Mouse (Mus musculus) thymus, postnatal 4 days (tissue): ENCODE measurements around the gene Tedc1.

Experiments used
- DNase-seq: peaks from one replicate; pipeline ENCODE4 v3.0.0; 2021

Tedc1 gene

DNA sequence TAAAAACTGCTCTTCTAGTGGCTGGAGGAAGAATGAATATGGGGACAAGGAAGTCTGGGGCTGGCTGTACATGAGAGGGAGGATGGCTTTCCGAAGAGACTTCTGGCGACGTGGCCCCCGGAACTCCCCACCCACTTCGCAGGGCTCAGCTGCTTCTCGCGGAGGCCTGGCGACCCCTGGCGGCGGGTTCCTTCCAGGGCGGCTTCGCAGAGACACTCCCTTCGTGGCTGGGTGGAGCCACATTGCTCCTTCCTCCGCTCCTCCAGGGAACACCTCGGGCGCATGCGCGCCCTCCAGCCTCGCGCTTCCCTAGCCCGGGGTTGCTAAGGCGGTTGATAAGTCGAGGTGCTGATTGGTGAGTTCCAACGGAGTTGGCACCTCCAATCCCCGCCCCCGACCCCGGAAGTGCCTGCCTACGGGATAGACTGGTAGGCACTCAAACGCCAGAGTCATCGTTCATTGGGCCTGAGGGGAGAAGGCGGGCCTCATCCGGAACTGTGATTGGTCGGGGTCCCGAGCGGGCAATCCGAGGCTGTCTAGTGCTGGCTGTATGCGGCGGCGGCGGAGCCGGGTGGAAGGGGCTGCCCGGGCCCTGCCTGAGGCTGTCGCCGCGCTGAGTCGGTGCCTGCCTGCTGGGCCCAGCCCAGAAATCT lies at the start of gene Tedc1:
Tedc1 (plus strand) TSS at position 535 of the 653 bp plus-strand sequence.
- DNase-seq = peak; percentile 100

DNA sequence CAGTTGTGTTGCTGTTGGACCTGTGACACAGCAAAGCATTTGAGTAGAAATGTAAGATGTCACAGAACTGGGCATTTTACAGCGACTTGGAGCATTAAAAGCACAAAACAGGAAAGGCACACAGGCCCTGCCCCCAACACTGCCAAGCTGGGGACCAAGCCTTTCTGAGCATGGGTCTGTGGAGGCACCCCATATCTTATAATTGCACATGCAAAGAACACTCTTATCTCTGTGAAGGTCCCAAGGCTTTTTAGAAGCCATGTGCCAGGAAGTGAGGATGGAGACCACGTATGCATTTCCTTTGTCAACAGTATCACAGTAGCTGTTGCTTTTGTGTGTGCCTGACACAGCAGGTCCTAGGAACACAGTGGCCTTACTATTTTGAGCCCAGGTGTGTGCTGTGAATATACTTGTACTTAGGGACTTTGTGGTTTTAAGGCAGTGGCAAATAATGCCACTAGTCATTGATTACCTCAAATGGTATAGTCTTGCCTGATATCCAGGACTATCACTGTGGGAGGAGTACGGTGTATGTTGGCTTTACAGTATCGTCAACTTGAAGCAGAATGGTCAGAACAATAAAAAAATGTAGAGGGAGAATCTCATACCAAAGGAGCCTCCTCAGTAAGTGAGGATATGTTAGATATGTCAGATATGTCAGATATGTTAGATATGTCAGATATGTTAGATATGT lies 48.6 kb upstream of the Tedc1 start:
- no peak for DNase-seq

DNA sequence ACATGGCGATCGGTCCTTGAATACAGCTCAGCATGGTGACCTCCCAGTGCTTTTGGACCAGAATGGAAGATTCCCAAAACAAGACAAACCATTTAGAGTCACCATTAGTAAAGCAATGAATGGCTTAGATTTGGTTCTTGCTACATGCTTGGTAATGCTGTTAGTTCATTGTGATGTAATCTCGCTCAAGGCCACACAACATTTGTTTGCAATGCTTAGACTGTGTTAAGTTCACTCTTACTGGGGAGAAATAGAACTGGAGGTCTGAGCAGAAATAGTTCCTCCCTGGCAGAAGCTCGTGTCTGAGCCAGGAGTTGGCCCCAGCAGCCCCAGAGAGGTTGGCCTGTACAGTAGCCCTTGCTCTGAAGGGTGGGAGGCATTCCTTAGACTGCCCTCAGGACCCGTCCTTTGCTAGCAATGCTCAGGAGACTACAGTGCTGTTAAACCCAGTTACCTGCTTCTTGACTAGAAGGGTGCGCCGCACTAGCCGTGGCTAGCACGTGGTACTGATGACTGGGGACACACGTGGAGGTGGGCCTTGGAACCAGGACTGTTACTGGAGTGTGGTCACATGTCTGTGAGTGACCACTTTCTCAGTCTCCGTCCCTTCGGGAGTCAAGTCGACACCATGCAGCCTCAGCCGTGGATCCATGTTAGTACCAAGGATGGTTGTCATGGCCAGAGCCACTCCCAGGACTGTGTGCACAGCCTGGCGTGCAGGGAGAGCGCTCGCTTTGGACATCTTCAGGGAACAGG lies 47.5 kb upstream of the Tedc1 start:
- DNase-seq = no peak

DNA sequence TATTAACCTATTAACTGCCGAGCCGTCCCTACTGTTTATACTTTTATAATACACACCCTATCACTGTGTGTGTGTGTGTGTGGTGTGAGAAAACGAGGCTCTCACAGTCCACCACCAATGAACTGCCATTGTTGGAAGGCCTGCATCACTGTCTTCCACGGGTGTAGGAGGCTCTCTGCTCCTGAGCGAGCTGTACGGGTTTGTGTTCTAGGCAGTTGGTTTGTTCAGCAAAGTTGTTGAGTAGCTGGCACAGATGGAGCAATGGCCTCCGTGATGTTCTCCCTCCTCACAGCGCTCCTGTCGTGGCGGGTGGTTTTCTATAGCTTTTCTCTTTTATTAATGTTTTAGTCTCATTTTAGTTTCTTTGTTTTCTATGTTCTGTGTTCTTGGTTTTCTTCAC lies 46.4 kb upstream of the Tedc1 start:
- no peak for DNase-seq

DNA sequence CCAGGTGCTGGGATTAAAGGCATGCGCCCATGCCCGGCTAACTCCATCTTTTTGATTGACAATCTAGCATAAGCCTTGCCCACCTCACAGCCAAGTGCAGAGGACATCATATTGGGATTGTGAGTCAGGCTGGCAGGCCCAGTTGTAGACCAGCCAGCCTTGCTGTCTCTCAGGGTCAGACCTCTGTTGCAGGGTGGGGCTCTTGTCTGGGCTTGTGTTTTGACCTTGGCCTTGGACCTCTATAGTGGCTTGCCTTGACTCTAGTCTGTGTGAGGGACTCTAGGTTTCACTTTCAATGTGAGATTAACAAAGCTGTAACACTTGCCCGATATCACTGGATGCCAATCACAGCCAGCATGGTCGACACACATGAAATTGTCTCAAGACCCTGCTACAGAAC lies 42.1 kb upstream of the Tedc1 start:
- no peak for DNase-seq

DNA sequence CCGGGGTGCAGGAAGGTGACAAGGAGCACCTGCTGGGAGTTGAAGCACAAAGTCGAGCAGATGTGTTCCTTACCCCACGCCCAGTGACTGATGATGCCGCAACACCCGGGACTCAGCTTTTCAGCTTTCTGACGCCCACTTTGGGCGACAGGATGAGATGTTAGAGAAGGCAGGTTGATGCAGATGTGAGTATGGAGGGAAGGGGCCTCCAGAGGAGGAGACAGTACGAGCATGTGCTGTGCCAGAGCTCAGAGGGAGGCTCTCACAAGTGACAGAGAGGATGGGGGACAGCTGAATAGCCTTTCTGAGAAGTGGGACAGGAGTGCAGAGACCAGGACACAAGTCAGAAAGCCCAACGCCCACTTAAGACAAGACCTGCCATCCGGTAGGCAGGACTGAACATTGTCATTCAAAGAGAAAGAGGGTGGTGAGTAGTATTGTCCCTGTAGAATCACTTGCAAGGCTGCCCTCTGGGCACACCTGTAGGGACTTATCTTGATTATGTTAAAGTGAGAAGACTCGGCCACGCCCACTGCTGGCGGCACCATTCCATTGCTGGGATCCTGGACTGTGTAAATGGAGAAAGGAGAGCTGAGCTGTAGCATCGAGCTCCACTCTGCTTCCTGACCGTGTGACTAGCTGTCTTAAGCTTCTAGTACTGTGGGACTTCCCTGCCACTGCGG lies 41.2 kb upstream of the Tedc1 start:
- DNase-seq = no peak

DNA sequence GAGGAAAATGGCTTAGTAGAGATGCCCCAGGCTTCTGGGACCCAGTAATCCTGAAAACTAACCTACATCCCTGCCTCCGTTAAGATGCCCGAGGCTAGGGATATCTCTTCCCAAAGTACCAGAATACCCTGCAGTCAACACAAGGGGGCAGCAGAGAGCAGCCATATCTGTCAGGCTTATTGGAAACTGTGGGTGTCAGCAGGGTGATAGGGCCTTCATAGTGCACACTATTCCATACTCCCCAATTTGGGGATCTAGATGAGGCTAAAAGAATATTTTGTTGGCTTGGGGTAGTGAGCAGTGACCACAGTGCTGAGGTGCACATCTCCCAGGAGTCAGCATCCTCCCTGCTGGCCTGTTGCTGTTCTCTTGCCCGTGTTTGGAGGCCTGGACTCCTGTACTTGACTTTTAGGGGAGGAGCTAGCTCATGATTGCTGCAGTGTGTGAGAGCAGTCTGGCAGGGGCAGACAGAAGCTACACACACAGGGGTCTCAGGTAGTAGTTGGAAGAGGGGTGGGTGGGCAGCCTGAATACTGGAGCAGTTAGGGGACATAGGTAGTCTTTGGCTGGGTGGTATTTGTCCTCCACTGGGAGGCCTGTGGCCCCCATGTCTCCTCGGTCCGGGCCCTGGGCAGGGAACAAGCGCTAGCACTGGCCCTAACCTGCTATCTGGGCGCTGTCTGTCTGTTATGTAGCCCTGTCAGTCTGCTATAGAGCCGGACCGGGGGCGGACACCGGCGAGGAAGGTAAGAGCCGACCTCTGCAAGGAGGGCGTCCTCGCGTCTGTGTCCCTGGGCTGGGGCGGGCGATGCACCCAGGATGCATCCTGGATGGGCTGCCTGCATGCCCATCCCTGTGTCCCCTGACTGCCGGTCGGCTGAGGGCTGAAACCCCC lies 36.5 kb upstream of the Tedc1 start:
- DNase-seq = peak; percentile 87

DNA sequence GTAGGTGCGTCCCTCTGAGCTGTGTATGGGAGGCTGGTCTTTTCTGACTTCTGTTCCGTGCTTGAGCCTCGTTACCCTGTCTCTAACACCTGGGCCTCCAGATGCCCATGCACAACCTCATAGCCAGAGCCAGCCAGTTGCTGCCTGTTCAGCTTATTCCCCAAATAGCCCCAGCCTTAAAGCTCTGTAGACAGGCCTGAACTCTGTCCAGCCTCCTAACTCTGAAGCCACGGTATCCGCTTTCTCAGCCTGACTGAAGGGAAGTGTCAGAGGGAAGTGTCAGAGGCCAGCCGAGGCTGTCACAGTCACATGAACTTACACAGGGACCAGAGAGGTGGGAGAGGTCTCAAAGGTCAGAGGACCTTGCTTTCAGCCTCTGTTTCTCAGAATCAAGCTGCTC lies 31.5 kb upstream of the Tedc1 start:
- DNase-seq = no peak

DNA sequence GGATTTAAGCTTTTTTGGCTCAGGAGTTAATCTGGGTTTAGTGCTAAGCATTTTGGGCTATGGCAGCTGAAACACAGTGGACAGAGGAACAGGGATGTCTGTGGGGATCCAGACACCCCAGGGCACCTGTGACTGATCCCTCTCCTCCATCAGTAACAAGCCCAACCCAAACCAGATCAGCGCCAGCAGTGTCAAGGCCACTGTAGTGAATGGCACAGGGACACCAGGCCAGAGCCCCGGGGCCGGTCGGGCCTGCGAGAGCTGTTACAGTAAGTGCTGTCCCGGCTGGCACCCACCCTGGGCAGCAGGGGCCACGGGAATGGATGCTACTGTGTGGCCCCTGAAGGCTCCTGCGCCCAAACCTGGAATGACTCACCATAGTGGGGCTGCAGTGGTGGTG lies 25.5 kb upstream of the Tedc1 start:
- DNase-seq = no peak

DNA sequence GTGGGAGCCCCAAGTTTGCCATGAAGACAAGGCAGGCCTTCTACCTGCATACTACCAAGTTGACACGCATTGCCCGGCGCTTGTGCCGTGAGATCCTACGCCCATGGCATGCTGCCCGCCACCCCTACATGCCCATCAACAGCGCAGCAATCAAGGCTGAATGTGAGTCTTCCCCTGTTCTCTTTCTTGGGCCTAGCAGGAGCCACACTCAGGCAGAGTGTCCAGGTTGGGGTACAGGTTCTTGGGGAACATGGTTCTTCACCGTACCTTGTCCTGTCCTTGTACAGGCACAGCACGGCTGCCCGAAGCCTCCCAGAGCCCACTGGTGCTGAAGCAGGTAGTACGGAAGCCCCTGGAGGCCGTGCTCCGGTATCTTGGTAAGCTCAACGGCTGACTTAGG lies 24.6 kb upstream of the Tedc1 start:
- DNase-seq = no peak

DNA sequence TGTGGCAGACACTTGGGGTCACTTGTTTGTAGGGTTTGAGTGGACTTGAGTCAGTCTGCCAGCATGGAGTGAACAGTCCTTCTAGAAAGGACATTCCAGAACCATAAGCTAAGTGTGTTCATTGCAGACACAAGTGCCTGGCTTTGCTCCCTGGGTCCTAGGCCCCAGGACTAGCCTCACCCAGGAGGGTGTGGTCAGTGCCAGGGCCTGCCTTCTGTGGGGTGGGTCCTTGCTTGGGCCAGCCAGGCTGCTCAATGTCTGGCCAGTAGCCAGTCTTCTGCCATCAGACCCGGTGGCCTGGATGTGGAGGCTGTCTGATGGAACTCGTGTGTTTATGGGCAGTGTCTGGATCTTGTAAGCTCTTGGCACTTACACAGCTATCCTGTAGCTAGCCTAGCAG lies 23.7 kb upstream of the Tedc1 start:
- no peak for DNase-seq

DNA sequence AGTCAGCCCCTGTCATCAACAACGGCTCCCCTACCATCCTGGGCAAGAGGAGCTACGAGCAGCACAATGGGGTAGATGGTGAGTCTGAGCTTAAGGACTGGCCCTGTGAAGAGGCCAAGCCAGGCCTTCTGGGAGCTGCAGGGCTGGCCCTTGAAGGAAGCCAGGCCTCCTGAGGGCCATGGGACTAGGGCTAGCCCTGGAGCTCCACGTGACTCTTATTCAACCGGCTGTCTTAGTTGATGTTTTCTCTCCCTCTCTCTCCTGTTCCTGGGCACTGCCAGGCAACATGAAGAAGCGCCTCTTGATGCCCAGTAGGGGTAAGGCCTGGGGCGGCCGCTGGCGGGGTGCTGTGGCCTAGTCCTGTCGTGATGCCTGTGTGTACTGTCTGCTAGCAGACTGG lies 23.0 kb upstream of the Tedc1 start:
- no peak for DNase-seq

DNA sequence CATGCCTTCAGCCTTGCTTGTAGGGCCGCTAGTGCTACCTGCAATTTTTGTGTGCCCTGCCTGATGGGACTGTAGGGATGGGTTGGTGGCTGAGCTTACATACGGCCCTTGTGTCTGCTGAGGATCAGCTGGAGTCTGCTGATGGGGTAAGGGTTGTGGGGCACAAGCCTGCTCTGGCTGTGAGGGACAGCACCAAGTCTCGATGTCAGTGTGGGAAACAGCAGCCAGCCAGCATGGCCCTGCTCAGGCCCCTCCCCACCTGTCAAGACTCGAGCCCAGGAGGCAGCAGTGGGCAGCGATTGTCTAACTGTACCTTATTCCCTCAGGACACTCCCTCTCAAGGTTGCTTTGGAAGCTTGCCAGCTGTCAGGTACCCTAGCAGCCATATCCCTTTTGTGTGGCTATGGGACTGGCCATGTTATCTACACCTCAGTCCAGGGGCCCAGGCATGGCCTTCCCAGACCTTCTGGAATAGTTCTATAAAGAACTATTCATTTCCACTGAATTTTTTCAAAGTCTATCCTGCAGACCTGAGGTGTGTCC lies 22.3 kb upstream of the Tedc1 start:
- no peak for DNase-seq

DNA sequence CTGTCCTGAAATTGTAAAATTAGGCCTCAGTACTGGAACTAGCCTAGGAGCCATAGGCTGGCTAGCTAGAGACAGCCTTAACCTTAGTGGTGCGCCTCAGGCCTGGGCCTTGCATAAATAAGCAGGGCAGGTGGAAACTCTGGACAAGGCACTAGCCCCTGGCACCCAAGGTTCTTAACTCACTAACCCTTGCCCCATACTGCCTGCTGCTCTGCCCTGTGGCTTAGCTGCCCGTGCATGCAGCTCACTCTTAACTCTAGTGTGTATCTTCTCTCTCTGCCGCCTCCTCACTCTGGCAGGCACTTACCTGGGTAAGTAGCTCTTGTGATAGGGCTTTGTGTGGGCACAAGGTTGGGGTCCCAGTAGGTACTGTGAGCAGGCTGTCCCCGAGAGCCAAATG lies 21.7 kb upstream of the Tedc1 start:
- no peak for DNase-seq

DNA sequence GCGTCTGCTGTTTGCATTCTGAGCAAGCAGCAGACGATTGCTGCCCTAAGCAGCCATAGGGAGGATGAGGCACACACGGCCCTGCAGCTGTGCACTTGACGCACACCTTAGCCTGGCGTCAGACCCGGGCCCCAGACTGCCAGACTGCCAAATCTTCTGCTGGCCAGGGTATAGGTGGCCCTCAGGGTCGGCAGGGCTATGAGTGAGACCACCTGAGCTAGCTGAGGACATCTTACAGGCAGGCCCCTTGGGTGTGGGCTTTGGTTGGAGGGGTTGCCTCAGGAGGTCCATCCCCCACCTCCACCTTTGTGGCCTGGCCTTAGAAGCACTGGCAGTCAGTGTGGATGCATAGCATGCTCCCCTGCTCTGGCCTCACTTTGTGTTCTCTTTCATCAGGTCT lies 20.8 kb upstream of the Tedc1 start:
- no peak for DNase-seq

DNA sequence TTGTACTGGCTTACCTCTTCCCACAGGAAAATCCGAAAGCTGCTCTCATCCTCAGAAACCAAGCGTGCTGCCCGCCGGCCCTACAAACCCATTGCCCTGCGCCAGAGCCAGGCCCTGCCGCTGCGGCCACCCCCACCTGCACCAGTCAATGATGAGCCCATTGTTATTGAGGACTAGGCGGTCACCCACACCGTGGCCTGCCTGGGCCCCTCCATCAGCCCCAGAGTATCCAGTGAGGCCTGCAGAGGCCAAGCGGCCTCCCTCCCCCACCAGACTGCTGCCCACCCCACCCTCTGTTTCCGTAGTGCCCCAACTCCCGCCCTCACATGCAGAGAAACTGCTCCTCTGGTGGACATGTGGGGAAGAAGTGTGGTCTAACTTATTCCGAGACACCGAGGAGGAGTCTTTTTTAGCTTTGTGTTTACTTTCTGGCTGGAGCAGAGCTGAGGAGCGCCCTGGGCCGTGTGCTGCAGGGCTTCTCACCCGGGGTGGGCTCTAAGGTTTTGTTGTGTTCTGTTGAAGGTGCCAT lies 19.7 kb upstream of the Tedc1 start:
- DNase-seq = no peak

DNA sequence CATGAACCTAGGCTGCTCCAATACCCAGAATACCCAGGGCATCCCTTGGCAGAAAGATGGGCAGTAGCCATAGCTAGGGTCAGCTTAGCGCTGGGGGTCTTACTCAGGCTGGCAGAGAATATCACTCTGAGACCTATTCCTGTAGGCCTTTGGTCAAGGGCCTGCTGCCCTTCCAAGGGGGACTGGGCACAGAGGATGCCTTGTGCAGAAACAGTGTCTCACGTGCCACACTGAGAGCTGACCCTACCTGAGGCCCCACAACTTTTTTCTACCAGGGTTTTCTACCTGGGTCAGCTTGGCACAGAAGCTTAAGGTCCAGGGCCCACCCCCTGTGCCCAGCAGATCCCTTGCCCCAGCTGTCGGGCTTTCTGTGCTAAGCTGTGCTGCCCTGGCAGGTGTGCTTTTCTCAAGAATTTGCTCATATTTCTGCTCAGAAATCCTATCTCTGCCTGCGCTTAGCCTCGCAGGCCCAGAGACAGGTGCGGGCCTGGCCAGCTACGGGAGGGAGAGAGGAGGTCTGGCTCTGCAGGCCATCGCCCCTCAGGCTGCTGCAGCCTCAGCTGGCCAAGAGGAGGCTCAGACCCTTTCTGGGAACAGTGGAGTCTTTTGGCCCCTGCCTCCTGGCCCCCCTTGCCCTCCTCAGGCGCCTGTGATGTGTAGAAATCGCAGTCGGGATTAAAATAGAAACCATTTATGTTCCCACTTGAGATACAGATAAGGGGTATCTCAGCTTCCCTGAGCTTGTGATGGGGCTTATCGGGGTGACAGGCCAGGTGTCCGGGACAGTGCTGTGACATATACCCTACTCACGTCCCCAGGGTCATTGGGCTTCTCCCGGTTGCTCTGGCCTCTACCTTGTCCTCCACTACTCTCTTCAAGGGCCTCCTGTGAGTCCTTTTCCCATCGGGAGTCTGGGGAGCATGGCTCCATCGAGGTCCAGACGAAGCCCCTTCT lies 18.7 kb upstream of the Tedc1 start:
- DNase-seq = no peak

DNA sequence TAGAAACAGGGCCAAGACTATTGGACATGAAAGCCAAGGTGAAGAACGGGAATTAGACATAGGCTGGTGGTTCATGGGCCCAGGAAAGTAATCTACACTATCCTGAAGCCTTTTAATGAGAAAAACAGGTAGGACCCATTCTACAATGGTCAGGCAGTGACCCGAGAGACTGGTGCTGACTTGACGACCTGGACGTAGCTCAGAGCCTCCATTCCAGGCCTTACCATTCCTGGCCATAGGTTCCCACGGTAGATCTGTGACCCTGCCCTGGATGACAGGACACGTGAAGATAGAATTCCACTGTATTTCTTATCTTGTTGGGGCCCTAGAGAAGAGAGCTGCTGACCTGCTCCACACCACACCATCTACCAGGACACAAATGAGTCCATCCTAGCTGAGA lies 17.9 kb upstream of the Tedc1 start:
- DNase-seq = no peak

DNA sequence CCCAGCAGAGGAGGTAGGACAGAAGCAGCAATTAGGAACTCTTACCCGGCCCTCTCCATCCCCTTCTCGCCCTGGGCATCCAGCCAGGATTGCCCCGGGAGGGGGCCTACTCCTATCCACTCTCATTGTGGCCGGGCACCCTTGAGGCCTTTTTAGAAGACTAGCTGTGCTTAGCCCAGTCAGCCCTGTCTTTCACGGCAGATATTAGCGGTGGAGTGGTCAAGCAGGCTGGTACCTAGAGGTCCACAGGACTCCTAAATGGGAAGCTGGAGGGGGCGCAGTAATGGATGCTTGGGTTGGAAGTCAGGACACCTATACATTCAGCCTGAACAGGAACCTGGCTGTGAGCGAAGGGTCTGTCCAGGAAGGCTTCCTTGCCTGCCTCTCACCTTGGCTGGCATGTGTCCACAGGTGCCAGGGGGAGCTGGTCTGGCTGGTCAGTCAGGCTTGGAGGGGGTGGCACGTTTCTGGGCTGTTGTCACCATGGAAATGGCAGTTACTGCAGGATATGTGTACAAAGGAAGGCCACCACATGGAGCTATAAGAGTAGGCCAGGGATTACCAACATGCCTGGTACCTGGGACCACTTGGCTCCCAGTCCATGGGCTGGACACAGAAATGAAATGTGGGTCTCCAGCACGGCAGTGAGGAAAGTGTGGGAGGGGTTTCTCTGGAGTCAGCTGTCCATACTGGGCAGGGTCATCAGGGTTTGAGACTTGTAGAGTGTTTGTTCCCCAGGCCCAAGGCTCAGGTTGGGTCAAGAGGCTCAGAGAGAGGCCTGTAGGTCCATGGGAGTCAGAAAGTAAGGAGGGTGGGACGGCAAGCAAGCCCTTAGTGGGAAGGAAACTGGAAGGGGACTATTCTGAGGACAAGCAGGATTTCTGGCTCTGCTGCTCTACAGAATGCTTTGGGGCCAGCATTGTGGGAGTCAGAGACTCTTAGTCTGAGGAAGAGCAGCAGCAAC lies 17.0 kb upstream of the Tedc1 start:
- DNase-seq = no peak
